ENCODE assay signal across 18 mouse cellular contexts in genomic region chr1:182571148-182571547, GRCm38 (mm10). TPM values are rescaled to one million over a fixed set of nuclear protein-coding genes. Genes with fewer than 3 reads are reported as not detected.
A peak's percentile ranks its signal among the peaks of the same experiment; 100 is the strongest.
DNase-seq lines count a peak whose midpoint lies in the region; ATAC-seq lines count a peak whose summit lies in the region.
"Had no signal": no experiment of that assay in that cellular context is flagged by ENCODE, and none has a peak within 500 bp of the region (broad histone marks: within the 10 kb centered on the region; RNA-seq: fewer than 3 reads in every experiment).

No protein-coding gene starts in this region.

- H3K4me3 ChIP-seq in heart, embryonic 12.5 days, result no peak overlapping the region
- no peak overlapping the region for H3K4me3 ChIP-seq in lung, embryonic 16.5 days (ENCODE audit: low read length)
- H3K4me3 ChIP-seq: forebrain, embryonic 10.5 days; heart, embryonic 13.5 days; midbrain, embryonic 10.5 days; myocyte had no signal

- intact Hi-C loops in heart, postnatal 10 days (cut with DNase I), result no loop called here

- no peak; the same call in 1 of the 2 replicates for ATAC-seq in heart, embryonic 12.5 days (ENCODE audit: insufficient number of reproducible peaks, low FRiP score)
- ATAC-seq in lung, embryonic 16.5 days (ENCODE audit: low read depth), result peak; percentile 48; the same call in 1 of the 2 replicates

- H3K27ac ChIP-seq in heart, embryonic 12.5 days (ENCODE audit: poor library complexity, severe bottlenecking), result no peak overlapping the region
- no peak overlapping the region for H3K27ac ChIP-seq in lung, embryonic 16.5 days (ENCODE audit: low read length)
- H3K27ac ChIP-seq: forebrain, embryonic 10.5 days; heart, embryonic 13.5 days; midbrain, embryonic 10.5 days had no signal

- 41% methylated on average over 3 of the region's 3 CpGs for WGBS in heart, embryonic 12.5 days
- 48% methylated on average over 3 of the region's 3 CpGs for WGBS in lung, embryonic 16.5 days

- no peaks in the 10 kb centered on the region for H3K36me3 ChIP-seq in heart, embryonic 12.5 days
- no peaks in the 10 kb centered on the region for H3K36me3 ChIP-seq in lung, embryonic 16.5 days (ENCODE audit: control insufficient read depth, insufficient read depth, low read length)
- H3K36me3 ChIP-seq: forebrain, embryonic 10.5 days; heart, embryonic 13.5 days; midbrain, embryonic 10.5 days had no signal

- H3K9ac ChIP-seq in heart, embryonic 12.5 days, result no peak overlapping the region
- no peak overlapping the region for H3K9ac ChIP-seq in lung, embryonic 16.5 days (ENCODE audit: low read length)
- H3K9ac ChIP-seq: heart, embryonic 13.5 days had no signal

- peaks cover 19% of the 10 kb centered on the region for H3K4me1 ChIP-seq in heart, embryonic 12.5 days (replicated peaks)
- H3K4me1 ChIP-seq in lung, embryonic 16.5 days (replicated peaks; ENCODE audit: control insufficient read depth, insufficient read depth, low read length), result peaks cover 18% of the 10 kb centered on the region

- no peaks in the 10 kb centered on the region for H3K9me3 ChIP-seq in heart, embryonic 12.5 days (replicated peaks)
- no peaks in the 10 kb centered on the region for H3K9me3 ChIP-seq in lung, embryonic 16.5 days (ENCODE audit: control insufficient read depth, low read length)
- H3K9me3 ChIP-seq: forebrain, embryonic 10.5 days; heart, embryonic 13.5 days; midbrain, embryonic 10.5 days had no signal

- DNase-seq in heart, postnatal 10 days, result peak; percentile 44 to 64
- no peak for DNase-seq in lung, postnatal 25 days (ENCODE audit: low spot score)
- DNase-seq in adrenal gland, postnatal 36 days, result peak; percentile 44 to 56
- no peak for DNase-seq in embryo, embryonic 10 days (ENCODE audit: low spot score)
- no peak for DNase-seq in spleen, adult 12 weeks (ENCODE audit: low spot score)
- DNase-seq: cerebellum, adult 8-10 months; layer of hippocampus, adult 9-11 months; right cerebral cortex, postnatal 14 days; thymus, postnatal 25 days had no signal

- no peaks in the 10 kb centered on the region for H3K27me3 ChIP-seq in heart, embryonic 12.5 days (replicated peaks)
- H3K27me3 ChIP-seq in lung, embryonic 16.5 days (ENCODE audit: control insufficient read depth, insufficient read depth, low read depth, low read length), result no peaks in the 10 kb centered on the region
- H3K27me3 ChIP-seq: CH12.LX; heart, embryonic 13.5 days had no signal

- no peak overlapping the region for H3K4me2 ChIP-seq in heart, embryonic 12.5 days
- H3K4me2 ChIP-seq in lung, embryonic 16.5 days (ENCODE audit: low read depth, low read length), result no peak overlapping the region
- H3K4me2 ChIP-seq: heart, embryonic 13.5 days had no signal

RNA-seq across cellular contexts. Expression of gene Capn8, which starts 6.3 kb away (rescaled TPM):
- not detected for total RNA-seq in heart, postnatal 10 days (2021)
- not detected in 2 replicates for polyA plus RNA-seq in heart, embryonic 12.5 days (2016; fragmentation: Nextera tagmentation; extraction: Ambion mirVana)
- 0.06 TPM in 1 of 2 replicates, not detected in the other for polyA plus RNA-seq in lung, embryonic 16.5 days (2015; fragmentation: Nextera tagmentation; extraction: Ambion mirVana)
- total RNA-seq in adrenal gland, postnatal 36 days (2021), result under 1 TPM in 1 of 2 experiments, not detected in 1; 0.13 TPM
- total RNA-seq: CH12.LX; left cerebral cortex, postnatal 25 days had no signal
- polyA plus RNA-seq: embryonic facial prominence, embryonic 11.5 days; forebrain, embryonic 10.5 days; heart, embryonic 13.5 days; myocyte had no signal

RNA-seq across cellular contexts. Expression of gene Capn2, which starts 53.7 kb away (rescaled TPM):
- 10 to 100 TPM; 87.8 to 91.2 TPM for total RNA-seq in heart, postnatal 10 days (2021)
- polyA plus RNA-seq in heart, embryonic 12.5 days (2016; fragmentation: Nextera tagmentation; extraction: Ambion mirVana), result 119 and 123 TPM in 2 replicates
- 127 and 136 TPM in 2 replicates for polyA plus RNA-seq in lung, embryonic 16.5 days (2015; fragmentation: Nextera tagmentation; extraction: Ambion mirVana)
- 10 to 100 TPM; 67.0 to 88.1 TPM for total RNA-seq in adrenal gland, postnatal 36 days (2021)

Comparison
In these comparisons a context has a peak if more than half of its experiments do, and no peak if none do; other contexts are left out.
1. DNase-seq: peak in heart, postnatal 10 days (2 of 2) and adrenal gland, postnatal 36 days (2 of 2); none in lung, postnatal 25 days (single experiment), embryo, embryonic 10 days (single experiment) and spleen, adult 12 weeks (single experiment).